Mouse (Mus musculus): ENCODE measurements at regions not wholly inside any gene's neighbourhood (a gene's known extent, or its start where the extent isn't known, plus 50 kb on each side); places are given as distances from the start of the nearest gene placed in this dataset.

DNA sequence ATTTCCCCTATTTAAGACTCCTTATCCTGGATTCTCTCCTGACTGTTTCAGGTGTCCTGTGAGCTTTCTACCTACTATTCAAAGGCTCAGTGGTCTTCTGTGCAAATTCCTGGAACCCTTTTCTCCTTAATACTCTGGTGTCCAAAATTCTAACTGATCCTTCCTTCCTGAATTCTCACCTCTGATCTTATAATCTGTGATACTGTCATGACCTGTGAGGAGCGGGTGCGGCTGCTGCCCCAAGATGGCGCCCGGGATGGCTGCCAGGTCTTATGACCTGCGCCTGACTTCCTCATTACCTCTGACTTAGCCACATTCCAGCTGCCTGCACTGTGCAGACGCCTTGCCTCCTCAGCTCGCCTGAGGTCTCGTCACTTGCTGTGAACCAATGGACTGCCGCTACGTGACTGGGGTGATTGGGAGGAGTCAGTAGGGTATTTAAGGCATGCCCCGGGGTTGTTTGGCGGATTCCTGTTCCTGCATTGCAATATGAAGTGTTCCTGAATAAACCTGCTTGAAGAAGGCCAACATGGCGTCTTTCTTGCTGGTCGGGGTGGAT lies 131.2 kb downstream of the Ptbp2 start:
- DNase-seq = no peak

DNA sequence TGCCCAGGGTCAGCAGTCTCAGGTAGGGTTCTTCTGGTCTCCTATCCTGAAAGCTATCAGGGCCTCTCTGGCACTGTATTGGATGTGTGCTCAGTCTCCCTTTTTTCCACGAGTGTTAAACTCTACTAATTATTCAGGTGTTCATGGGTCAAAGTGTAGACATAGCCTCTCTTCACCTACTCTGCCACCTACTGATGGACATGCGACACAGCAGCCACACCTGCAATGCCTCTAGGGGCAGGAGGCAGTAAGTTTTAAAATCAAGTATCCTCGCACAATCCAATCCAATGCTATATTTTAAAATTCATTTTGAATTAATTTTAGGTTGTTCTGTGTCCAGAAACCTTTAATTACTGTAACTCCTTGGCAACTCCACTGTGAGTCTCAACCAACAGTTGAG lies 145.6 kb downstream of the Ptbp2 start:
- no peak for DNase-seq

DNA sequence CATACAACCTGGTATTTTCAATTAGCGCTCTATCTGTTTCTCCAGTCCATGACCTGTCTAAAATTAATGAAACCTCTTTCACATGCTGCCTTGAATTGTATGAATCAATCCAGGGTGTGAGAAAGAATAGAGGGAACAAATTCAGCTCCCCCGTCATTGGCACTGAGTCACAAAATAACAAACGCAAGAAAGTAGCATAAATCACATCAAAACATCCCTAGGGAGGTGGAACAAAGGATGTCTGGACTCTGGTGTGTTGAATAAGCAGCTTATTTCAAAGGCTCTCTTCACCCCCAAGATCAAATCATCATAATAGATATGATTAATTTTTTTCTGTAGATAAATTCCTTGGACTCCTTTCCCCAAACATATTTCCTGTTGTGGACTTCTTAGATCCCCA lies 148.6 kb downstream of the Ptbp2 start:
- DNase-seq = no peak

- DNase-seq = no peak
Measured at GRCm38 (mm10) chr3:119633516-119633915, 150.8 kb downstream of the Ptbp2 start.

DNA sequence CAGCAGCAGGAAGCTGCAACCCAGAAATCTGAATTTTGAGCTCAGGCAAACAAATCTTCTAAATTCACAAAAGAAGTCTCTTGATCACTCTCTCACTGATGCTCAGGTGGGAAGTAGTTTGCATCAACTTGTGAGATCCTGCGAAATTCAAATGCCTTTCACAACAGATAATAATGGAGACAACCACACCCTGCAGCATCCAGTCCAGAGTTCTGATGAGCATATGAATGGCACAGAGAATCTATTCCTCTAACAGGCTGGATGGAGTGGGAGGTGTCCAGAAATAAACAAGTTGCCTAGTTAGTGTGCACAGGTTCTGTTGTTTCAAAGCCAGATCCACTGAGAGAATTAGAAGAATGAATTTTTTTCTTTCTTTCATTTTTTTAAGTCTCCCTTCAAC lies 178.2 kb downstream of the Ptbp2 start:
- no peak for DNase-seq

GRCm38 (mm10) chr3:119588872-119589416 lies 195.3 kb downstream of the Ptbp2 start:
- DNase-seq = no peak

DNA sequence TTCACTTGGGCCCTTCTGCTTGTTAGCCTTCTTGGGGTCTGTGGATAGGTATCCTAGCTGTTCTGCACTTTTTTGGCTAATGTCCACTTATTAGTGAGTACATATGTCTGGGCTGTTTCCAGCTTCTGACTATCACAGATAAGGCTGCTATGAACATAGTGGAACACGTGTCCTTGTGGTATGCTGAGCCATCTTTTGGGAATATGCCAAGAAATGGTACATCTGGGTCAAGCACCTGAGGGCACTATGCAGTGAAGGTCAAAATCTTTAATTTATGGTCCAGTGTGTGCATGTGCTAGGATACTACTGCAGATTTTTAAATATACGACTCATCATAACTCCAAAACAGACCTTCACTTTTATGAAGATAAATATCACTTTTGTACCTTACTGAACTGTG lies 196.3 kb downstream of the Ptbp2 start:
- DNase-seq = no peak

GRCm38 (mm10) chr3:119575516-119575915 lies 208.8 kb downstream of the Ptbp2 start:
- no peak for DNase-seq

DNA sequence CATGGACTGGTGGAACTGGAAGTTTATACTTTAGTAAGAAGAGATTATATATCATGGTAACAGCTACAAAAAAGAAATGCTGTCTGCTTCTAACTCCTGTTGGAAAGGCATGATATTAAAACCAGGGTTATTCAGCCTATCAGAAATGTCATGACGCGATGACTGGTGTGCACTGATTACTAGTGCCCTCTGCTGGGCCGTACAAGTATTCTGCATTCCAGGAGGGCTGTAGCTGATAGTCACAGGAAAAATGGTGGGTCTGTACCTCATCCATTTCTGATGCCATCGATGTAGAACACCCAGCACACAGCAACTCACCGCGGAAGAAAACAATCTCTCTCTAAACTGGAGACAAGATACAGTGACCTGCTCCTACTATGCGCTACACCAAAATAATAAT lies 246.4 kb downstream of the Ptbp2 start:
- DNase-seq = no peak

- no peak for DNase-seq
Measured at GRCm38 (mm10) chr3:119524510-119525123, 259.6 kb downstream of the Ptbp2 start.

- DNase-seq = no peak
Measured at GRCm38 (mm10) chr3:119512596-119512995, 271.7 kb downstream of the Ptbp2 start.

DNA sequence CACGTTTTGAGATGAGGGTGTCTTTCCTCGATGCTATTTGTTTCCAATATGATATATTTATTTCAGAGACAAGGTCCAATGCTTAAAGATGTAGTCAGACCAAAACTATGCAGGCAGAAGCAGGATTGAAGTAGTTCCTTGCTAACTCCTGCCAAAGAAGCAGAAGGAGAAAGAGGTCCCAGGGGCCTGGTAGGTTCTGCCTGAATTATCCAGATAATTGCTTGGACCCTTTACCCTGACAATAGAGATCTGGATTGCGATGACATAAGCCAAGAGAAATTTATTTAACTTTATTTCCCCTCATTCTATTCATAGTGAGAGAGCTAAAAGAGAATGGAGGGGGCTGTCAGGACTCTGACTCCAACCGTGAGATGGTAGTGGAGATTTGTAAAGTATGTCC lies 275.1 kb downstream of the Ptbp2 start:
- no peak for DNase-seq

DNA sequence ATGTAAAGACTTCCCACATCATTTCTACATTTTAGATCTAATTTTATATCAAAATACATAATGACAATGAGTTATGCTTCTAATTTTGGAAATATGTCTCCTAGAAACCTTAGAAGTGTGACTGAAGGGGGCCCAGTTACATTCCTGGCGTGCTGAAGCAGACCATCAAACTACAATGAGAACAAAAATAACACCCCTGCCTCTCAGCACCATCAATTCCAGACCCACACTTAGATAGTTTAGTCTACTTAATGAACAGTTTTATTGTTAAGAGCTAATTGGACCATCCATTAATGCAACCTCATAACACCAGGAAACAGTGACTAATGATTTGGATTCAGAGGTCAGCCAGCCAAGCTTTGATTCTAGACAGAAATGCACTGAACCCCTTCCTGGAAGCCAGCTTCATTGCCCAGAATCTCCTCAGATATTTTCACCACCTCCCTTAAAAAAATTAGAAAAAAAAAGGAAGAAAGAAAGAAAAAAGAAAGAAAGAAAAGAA lies 280.7 kb downstream of the Ptbp2 start:
- no peak for DNase-seq

DNA sequence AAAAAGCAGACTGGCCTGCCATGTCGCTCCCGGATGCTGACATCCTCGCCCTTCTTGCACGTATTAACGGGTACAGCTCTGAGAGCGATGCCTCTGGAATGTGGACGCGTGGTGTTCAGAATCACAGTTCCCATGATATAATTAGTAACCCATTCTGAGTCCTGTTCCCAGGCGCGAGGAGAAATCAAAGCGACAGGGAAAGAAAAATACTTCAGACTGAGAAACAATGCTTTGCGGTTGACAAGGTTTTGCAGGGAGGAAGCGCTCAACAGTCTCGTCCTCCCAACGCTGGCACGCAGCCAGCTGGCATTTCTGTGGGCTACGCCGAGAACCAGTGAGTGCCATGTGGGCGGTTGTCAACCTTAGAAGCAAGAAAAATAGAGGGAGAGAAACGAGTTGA lies 285.6 kb downstream of the Ptbp2 start:
- peak; percentile 3 for DNase-seq

DNA sequence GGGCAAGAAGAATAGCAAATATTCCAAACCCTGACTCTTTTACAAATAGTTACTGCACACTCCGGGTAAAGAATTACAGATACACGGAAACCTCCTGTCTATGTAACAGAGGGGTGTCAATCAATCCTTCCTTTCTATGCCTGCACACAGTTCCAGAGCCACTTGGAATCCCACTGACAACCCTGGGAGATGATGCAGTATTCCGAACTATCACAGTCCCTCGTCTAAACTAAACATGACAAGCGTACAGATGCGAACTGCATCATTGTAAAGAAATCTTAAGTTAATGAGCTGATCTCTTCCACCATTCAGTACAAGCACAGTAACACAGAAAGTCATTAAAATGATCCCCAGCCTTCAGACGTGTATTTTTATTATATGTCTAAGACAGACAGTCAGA lies 286.4 kb downstream of the Ptbp2 start:
- no peak for DNase-seq

DNA sequence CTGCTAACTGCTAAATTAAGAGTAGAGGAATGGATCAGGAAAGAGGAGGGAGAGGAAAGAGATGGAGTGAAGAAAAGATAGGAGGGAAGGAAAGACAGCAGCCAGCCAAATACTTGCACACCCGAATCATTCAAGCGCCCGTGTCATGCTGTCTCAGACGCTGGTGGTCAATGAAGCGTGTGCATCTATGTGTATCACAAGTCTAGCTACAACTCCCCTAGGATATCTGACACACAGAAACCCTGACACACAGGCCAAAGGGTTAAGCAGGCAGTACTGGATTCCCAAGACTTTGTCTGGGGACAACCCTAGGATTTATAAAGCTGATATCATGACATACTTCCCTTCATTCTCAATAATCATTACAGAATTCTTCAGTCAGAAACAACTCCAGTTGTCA lies 289.7 kb downstream of the Ptbp2 start:
- DNase-seq = no peak

DNA sequence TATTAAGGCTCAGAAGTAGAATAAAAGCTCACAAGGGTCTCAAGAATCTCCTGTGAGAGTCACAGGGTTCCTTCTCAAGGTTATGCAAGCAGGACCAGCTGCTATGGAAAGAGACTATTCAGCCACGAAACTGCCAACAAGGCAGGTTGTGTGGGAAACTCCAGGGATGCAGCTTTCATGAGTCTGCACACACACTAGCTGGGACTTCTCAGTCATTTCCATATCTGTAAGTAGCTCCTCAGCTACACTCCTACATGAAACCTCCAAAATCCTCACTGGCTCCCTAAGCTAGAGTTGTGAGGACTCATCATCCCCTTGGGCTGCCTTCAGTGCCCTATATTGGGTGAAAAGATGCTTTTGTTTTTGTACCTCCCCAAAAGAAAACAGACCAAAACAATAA lies 291.6 kb downstream of the Ptbp2 start:
- no peak for DNase-seq

GRCm38 (mm10) chr3:119489336-119489735 lies 294.9 kb downstream of the Ptbp2 start:
- DNase-seq = no peak

Data from liver (tissue).